Mouse (Mus musculus) mouse trophoblast stem cell (cell line): ENCODE measurements around the gene Snrnp70.

Experiments
- in situ Hi-C, 2 experiments: fragments of 300-500 bp; cut with MseI, MboI; formaldehyde crosslinking; loops; 2 replicates in 1 of 2; 3 replicates in 1 of 2; pipeline ENCODE4 v1.15.1; 2025

Gene Snrnp70

DNA sequence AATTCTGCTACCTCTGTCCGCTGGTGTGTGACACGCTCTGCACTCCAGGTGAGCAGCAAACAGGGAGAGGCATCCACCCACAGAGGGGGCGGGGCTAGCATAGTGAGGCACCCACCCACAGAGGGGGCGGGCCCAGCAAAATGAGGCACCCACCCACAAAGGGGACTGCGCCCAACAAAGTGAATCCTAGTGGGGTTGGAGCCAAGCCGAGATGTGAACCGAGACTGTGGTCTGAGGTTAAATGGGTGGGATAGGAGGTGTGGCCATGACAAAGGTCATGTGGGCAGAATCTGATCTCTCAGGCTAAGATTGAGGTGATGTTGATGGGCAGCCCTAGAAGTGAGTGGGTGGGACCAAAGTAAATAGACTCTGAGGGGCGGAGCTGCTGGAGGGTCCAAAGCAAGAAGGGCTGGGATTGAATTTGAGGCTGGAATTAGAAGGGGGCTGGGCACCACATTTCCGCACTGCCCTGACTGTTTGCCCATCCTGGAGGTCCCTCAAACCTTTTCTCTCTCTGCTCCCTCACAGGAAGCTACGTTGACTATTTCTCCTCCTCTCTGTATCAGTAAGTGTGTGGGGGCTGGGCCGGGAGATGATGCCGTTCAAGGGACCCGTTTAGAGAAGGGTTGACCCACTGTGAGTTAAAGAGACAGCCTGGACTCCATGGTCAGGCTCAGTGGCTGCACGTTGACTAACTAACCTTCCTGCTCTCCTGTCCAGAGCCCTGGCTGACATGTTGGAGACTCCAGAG lies 57.2 kb downstream of the Snrnp70 start:
- in situ Hi-C loops, result no loop called here

DNA sequence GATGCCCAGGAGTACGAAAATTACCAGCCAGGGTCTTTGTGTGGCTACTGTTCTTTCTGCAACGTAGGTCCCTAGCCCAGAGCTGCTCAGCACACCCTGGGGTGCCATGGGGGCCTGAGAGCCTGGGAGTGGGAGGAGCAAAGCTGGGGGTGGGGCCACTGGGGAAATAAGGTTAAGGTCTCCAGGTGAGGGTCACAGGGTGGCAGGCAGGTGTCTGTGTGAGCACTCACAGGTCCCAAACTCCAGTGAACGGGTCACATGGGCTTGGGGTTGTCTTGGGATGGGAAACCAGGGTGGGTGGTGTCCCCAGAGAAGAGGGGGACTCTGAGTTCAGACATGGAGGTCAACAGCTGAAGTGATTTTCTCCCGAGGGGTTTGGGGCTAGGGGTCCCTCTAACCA lies 58.1 kb downstream of the Snrnp70 start:
- in situ Hi-C loops, result no loop called here

DNA sequence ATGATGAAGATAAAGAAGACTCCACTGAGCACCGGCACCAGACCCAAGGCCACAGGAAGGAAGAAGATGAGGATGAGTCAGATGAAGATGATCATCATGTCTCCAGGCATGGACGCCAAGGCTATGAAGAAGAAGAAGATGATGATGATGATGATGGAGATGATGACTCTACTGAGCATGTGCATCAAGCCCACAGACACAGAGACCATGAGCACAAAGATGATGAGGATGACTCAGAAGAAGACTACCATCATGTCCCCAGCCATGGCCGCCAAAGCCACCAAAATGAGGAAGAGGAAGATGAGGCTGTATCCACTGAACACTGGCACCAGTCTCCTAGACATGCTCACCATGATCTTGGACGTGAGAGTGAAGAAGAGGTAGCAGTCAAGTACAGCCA lies 59.2 kb downstream of the Snrnp70 start:
- in situ Hi-C loops, result no loop called here

DNA sequence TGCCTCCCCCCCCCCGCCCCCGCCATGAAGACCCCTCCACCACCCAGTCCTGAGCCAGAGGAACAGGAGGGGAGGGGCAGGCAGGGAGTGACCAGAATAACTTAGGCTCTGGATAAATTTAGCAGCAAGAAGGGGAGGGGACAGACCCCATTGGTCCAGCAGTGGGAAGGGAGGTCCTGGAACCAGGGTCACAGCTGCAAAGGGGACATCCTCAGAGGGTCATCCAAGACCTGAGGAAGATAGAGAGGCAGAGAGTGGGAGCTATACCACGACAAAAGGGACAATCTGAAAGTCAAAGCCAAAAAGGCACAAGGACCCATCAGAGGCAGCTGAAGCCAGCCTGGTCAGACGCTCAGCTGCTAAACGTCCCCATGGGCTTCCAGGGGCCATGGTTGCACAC lies 60.5 kb downstream of the Snrnp70 start, which contains the start of gene Hrc:
Gene Hrc, plus strand, starts transcription at position 235 of the 400 bp plus-strand sequence.
- in situ Hi-C loops, result no loop called here

DNA sequence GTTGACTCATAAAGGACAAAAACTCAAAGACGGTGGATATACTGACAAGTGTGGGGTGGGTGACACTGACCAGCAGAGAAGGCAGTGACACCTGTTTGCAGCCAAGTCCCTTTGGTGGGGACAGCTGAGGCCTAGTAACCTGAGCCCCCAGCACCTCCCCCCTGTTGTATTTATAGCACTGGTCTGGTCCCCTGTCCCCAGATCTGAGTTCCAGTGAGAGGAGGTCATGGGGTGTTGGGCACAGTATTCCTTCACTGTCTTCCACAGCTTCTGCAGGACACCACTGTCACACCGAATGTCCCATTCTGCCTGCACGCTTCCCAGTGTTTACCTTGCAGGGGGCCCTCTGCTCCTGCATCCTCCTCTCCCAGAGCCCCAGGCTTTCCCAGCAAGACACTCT lies 60.9 kb downstream of the Snrnp70 start:
- in situ Hi-C loops, result no loop called here

DNA sequence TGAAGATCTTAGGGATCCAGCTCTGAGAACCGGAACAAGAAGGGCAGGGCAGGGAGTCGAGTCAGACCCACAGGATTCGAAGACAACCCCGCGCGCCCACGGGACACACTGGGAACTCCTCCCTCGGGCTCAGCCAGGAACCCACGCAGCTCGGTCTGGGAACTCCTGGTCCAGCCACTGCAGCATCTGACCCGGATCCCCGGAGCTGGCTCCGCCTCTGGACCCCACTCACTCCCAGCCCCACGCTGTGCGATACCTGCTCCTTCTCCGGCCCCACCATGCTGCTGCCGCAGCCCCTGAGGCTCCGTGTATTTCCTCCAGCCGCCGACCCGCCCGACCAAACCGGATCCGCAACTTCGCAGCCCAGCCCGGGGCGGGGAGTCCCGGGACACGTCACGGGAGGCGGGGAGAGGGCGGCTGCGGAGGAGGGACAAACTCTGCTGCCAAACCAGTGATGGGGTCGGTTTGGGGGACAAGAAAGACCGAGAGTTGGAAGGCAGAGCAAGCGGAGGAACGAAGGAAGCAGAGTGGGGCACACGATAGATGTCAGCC lies 62.0 kb downstream of the Snrnp70 start, which contains the start of gene Trpm4:
Gene Trpm4, minus strand, starts transcription at position 350 of the 552 bp plus-strand sequence.
- in situ Hi-C loops, result no loop called here

DNA sequence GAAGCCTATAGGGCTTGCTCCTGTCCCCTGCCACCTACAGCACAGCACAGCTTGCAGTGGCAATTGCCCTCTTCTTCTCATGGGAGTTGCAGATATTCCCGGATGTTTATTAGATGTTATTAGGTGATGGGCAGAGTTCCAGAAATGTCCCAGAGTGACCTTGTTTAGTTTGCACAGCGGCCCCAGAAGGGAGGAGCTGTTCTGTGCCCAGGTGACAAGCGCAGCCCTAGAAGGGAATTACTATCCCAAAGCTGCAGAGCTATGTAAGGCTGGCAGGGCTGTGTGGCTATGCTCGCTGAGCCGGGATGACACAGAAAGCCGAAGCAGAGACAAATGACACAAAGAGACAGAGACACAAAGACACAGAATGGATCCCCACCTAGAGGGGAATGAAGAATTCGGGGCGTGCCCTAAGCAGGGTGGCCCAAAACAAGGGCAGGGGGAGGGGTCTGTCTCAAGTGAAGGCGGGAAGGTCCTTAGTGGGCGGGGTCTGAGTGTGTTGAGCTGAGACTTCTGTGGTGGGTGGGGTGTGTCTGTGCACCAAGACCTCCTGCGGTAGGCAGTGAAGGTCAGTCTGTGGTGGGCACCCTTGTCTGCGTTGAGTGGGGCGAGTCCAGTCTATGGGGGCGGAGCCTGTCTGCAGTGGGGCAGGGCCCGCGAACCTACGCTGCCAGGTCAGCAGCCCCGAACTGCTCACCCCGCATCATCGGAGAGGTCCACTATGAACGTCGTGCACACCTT lies 62.7 kb downstream of the Snrnp70 start:
- in situ Hi-C loops, result no loop called here

DNA sequence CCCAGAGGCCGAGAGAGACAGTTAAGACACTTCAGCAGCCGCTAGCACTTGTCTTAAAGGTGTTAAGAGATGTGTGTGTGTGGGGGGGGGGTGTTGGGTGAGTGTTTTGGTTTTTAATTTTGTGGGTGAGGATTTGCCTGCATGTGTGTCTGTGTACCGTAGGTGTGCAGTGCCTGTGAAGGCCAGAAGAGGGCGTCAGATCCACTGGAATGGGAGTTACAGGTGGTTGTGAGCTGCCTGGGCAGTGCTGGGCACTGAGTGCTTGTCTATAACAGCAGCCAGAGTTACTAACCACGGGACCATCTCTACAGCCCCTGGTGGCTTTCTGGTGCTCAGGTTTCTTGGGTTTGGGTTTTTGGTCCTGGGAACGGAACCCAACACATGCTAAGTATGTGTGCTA lies 64.0 kb downstream of the Snrnp70 start:
- in situ Hi-C loops, result no loop called here

DNA sequence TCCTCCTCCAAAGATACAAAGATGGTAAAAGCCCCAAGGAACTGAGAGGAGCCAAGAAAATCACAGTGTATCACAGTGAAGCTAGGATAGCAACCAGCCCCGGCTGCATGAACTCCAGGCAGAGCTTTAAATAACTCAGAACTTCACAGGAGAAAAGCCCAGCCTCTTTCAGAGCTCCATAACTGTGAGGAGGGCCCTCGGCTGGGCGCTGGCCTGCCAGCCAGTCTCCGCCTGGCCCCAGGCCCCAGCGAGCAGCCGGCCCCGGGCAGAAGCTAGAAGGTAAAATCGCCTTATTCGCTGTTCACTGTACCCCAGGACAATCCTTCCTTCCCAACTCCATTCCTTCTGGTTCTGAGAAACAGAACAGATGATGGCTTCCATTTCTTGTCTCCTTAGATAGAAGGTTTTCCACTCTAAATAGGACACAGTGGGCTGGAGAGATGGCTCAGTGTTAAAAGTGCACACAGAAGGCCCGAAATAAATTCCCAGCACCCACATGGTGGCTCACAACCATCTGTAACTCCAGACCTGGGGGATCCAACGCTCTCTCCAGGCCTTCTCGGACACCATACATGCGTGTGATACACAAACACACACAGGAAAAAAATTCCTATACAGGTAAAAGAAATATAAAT lies 66.6 kb downstream of the Snrnp70 start:
- in situ Hi-C loops, result no loop called here
